Mouse (Mus musculus) effector memory CD4-positive, alpha-beta T cell, adult 5 months (primary cell): ENCODE data around the gene Cts8. TPM values are rescaled to one million over a fixed set of nuclear protein-coding genes. Genes with fewer than 3 reads are reported as not detected.

ENCODE experiments used
- polyA plus RNA-seq: library from polyadenylated mRNA; unstranded; fragments of 100-300 nt; shearing (Covaris generic); gene quantifications from one replicate; pipeline ENCODE4 v1.2.1, GENCODE M21; 2017

The Cts8 gene
- not detected for polyA plus RNA-seq

GRCm38 (mm10) chr13:61255258-61255657, at the start of gene Cts8:
TSS of gene Cts8 (minus strand) at chr13:61255358.

GRCm38 (mm10) chr13:61288739-61289138, 33.6 kb upstream of the Cts8 start, which contains the start of gene Gm49398:
TSS of gene Gm49398 (minus strand) at chr13:61288839.

GRCm38 (mm10) chr13:61203310-61203709, 51.8 kb downstream of the Cts8 start, which contains the start of gene Cts6:
TSS of gene Cts6 (minus strand) at chr13:61203410.

Other genes starting within 250 kb of the Cts8 start
- not detected for gene Ctsj, start 249.4 kb downstream of the Cts8 start, polyA plus RNA-seq
- not detected for gene Ctsq, start 214.7 kb downstream of the Cts8 start, polyA plus RNA-seq
- gene Ctsr, start 91.1 kb downstream of the Cts8 start, polyA plus RNA-seq, result not detected
- gene Cts6, start 51.9 kb downstream of the Cts8 start, polyA plus RNA-seq, result not detected
- not detected for gene Gm49398, start 33.5 kb upstream of the Cts8 start, polyA plus RNA-seq
- not detected for gene Cts7, start 102.8 kb upstream of the Cts8 start, polyA plus RNA-seq